Mouse (Mus musculus): Measurements from ENCODE around the gene Tpcn1.
A peak's percentile ranks its signal among the peaks of the same experiment; 100 is the strongest.

The Tpcn1 gene

DNA sequence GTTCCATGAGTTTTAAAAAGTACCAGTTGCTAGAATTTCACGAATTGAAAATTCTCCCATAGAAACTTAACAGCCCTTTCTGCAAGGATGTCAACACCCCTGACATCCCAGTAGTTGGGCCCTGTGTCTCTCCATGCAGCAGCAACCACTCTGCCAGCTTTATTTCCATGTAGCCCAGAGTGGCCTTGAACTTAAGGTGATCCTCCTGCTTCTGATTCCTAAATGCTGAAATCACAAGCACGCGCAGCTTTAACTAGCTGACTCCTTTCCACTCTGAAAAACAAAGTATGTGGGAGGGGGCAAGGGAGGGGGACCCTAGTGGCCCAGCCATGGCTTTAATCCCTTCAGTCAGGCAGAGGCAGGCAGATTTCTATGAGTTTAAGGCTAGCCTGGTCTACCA is 18.9 kb upstream of the Tpcn1 start:
- DNase-seq, result no peak

DNA sequence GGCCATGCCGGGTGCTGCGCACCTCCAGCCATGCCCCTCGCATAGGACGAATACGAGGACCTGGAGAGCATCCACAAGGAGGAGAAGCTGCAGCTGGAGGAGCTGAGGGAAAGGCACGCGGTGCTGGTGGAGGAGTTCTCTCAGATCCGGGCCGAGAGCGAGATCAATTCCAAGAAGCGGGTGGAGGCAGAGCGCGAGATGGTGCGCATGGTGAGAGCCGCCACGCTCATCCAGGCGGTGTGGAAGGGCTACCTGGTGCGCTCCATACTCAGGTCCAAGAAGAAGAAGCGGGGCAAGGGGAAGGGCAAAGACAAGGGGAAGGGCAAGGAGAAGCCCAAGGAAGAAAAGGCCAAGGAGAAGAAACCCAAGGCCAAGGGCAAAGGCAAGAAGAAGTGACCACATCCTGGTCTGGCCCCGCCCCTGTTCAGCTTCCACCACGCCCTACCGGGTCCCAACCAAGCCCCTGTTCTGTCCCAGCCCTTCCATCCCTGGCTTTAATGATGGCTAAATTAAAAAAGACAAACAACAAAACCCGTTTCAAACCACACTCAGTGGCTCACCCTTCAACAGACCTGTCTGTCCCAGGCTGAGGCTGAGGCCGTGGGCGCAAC is 18.2 kb upstream of the Tpcn1 start:
- DNase-seq, result no peak

DNA sequence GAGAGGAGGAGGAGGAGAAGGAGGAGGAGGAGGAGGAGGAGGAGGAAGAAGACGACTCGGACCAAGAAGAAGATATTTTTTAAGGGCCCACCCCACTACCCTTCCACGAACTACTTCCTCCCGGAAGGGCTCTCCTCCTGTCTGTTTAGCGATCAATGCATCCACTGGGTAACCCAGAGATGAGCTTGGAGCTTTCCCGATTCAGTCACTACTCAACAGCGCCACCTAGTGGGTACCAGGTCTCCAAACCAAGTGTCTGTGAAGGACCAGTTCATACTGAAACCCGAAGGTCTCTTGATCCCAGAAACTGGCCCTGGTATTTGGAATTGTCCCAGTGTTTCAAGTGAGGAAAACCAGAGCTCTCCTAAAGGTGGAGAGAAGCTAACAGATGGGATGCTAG is 17.2 kb upstream of the Tpcn1 start:
- DNase-seq, result peak; percentile 97

- DNase-seq, result no peak
Measured at GRCm38 (mm10) chr5:120605241-120605661, 16.8 kb upstream of the Tpcn1 start.

DNA sequence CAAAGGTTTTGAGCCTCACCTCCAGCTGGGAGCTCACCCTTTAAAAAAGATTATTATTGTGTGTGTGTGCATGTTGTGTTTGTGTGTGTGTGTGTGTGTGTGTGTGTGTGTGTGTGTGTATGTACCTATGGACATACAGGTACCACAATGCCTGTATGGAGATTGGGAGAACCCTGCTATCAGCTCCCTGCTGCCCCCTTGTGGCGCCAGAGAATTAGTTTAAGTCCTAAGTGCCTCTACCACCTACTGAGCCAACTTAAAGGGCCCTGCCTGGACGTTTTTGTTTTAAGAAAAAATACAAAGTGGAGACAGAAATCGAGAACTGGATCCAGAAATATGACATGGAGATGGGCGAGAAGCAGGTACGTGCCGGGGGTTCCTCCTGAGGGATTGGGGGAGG is 16.4 kb upstream of the Tpcn1 start:
- peak; percentile 95 for DNase-seq

DNA sequence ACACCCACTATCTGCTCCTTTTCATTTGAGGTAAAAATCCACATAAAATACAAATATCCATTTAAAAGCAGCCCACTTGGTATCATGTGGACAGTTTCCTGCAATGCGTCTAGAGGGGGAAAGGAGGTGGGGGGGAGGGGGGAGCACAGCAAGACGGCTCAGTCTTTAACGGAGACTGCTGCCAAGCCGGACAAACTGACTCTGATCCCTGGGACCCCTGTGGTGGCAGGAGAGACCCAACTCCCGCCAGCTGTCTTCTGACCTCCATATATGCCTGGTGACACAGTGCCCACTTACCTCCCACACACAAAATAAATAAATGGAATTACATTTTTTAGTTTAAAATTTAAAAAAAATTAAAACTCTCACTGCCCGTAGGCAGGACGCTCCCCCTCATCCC is 15.0 kb upstream of the Tpcn1 start:
- DNase-seq, result no peak

DNA sequence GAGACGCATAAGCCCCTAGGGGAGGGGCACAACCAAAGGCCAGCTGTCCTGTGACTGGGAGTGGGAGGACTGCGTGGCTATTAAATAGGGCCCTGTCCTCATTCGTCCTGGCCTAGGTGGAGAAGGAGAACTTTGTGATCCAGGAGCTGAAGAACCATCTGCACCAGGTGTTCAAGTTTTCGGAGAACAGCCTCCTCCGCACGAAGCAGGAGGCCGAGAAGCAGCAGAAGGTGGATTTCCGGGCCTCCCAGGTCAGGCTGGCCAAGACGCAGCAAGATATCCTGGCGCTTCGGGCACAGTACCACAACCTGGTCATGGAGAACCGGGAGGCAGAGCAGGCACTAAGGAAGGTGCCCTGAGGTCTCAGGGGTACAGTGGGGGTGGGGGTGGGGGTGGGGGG is 13.7 kb upstream of the Tpcn1 start:
- DNase-seq, result no peak

GRCm38 (mm10) chr5:120600946-120601668 is 12.6 kb upstream of the Tpcn1 start:
- DNase-seq, result no peak

DNA sequence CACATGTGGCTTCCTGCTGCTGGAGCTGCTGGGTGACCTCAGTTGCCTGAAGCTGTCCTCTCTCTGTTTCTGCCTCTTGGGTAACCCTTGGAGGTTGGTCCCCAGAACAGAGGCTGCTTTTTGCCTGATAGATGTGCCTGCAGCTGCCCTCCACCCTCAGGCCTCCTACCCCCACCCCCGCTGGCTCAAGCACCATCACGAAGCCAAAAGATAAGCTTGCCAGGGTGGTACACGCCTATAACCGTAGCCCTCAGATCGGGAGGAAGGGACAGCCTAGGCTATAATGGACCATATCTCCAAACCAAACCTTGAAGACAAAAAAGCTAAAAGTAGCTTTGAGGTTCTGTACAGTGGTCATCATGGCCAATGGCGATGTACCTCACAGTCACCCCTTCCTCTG is 11.2 kb upstream of the Tpcn1 start:
- DNase-seq, result no peak

GRCm38 (mm10) chr5:120594485-120594884 is 6.0 kb upstream of the Tpcn1 start:
- DNase-seq, result no peak

- DNase-seq, result no peak
Measured at GRCm38 (mm10) chr5:120592141-120592540, 3.7 kb upstream of the Tpcn1 start.

DNA sequence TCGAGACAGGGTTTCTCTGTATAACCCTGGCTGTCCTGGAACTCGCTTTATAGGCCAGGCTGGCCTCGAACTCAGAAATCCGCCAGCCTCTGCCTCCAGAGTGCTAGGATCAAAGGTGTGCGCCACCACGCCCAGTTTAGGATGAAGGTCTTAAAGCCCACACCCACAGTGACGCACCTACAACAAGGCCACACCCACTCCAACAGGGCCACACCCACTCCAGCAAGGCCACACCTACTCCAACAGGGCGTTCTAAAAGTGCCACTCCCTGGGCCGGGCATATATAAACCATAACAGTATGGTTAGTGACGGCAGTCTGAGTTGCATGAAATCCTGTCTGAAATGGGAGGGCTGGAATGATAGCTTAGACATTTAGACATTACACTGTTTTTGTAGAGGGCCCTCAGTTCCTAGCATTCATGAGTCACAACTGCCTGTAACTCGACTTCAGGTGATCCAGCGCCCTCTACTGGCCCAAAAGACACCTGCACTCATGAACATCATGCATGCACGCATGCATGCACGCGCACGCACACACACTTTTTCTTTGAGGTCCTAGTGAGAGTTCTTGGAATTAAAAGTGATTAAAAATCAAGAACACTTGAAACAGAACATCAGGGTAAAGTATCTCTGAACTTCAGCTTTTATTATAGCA is 2.0 kb upstream of the Tpcn1 start:
- DNase-seq, result no peak

- no peak for DNase-seq
Measured at GRCm38 (mm10) chr5:120587940-120588568, 419 bp downstream of the Tpcn1 start.

- DNase-seq, result no peak
Measured at GRCm38 (mm10) chr5:120587616-120587926, 902 bp downstream of the Tpcn1 start.

DNA sequence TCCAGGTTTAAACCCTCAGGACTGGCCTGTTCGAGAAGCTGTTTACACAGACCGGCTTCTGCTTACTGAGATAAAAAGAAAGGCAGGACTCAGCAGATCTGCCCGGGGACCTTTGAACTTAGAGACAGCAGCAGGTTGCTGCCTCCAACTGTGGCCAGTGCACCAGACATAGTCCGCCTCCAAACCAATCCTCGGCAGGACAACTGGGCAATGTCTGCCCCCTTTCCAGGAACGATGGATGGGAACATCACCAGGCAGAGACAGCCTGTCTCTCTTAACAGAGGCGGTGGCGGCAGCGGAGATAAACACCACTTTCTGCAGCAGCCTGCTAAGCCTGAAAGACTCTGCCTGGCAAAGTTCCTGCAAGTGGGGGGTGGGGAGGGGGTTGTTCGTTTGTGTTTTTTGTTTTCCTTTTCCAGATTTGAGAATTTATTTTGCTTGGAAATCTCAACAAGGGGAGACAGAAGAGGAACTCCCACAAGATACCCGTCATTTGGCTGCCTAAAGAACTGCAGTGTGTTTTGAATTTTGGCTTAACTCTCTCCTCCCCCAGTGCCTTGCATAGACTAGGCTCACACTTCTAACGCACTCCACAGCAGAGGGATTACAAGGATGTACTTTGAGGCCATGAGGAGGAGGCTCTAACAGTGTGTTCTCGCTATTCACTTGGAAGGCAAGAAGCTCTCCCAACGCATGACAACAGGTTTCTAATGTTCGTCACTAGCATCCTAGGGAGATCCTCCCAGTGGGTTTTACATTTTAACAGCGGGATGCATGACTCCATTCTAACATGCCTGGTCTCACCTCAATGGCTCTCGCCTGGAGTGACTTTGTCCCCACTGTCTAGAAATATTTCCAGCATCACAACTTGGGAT is 1.5 kb downstream of the Tpcn1 start:
- DNase-seq, result peak; percentile 61

DNA sequence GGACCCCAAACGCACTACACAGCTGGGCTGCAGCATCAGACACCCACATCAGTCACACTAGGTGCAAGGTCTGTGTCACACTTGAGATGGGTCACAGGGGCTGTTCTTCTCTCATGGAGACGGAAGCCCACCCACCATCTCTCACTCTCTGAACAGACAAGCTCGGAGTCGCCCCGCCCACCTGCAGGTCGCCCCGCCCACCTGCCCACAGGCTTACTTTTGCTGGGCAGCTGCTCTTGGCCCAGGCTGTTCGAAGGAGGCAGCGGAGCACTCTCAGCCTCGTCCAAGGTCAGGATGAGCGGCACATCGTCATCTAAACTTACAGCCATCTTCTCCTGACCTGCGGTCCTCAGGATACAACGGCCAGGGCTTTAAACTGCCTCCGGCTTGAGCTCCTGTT is 3.5 kb downstream of the Tpcn1 start:
- no peak for DNase-seq

DNA sequence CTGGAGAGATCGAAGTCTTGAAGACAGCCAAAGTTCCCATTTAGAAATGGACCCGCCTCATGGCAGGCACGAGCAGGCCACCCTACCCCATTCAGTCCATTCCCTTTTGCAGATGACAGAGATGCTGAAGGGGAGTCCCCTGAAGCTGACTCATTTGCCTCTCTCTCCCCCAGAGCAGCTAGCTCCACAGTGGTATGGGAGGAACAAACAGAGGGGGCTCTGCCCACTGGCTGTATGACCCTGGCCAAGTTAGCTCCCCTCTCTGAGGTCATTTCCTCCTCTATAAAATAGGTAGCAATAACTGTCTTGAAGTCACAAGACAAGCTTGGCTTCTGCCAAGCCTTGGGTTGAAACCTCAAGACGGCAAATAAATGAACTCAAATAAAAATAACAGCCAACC is 5.0 kb downstream of the Tpcn1 start:
- no peak for DNase-seq

GRCm38 (mm10) chr5:120582002-120582401 is 6.5 kb downstream of the Tpcn1 start:
- DNase-seq, result no peak

DNA sequence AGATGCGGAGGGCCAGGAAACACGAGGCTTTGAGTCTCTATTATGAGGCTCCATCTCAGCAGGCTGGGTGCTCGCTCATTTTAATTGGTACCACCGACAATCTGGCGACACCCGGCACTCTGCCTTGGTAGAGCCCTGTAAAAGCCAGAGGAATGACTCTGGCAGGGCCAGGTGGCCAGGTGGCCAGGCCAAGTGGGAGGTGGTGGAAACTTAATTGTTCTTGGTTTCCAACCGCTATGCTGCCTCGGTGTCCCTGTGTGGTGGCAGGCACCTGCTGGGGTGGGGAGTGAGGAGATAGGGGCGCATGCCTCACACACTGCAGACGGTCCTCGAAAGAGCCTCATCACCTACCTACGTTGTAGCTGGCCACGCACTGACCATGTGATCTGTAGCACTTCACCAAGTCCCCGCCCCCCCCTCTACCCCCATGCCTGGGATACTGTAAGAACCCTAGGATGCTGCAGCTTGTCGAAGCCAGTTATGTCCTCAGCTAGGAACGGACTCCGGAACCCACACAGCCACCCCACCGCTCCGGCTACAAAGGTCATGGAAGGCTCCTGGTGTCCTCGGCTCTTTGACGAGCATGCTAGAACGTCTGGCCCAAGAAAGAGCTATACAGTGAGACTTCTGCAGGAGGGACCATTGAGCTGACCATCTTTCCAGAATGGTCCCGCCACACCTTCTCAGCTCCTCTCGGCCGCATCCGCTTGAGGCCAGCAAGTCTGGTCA is 8.4 kb downstream of the Tpcn1 start:
- DNase-seq, result no peak

GRCm38 (mm10) chr5:120579211-120579897 is 9.1 kb downstream of the Tpcn1 start:
- no peak for DNase-seq

- DNase-seq, result peak; percentile 58
Measured at GRCm38 (mm10) chr5:120578504-120579081, 9.9 kb downstream of the Tpcn1 start.

Data from right cerebral cortex, postnatal 4 days (tissue).